Mouse (Mus musculus): ENCODE data around the gene 4932414N04Rik.

The 4932414N04Rik gene

DNA sequence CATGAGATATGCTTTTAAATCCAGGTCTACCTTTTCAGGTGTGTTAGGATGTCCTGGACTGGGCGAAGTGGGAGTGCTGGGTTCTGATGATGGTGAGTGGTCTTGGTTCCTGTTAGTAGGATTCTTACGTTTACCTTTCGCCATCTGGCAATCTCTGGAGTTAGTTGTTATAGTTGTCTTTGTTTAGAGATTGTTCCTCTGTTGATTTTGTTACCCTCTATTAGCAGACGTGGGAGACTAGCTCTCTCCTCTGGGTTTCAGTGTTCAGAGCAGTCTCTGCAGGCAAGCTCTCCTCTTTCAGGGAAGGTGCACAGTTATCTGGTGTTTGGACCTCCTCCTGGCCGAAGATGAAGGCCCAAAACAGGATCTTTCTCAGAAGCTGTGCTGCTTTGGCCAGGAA lies at the start of gene 4932414N04Rik:
TSS of gene 4932414N04Rik (plus strand) at position 301 of the 400 bp plus-strand sequence.
- 86% methylated on average over 2 of the region's 5 CpGs for WGBS

DNA sequence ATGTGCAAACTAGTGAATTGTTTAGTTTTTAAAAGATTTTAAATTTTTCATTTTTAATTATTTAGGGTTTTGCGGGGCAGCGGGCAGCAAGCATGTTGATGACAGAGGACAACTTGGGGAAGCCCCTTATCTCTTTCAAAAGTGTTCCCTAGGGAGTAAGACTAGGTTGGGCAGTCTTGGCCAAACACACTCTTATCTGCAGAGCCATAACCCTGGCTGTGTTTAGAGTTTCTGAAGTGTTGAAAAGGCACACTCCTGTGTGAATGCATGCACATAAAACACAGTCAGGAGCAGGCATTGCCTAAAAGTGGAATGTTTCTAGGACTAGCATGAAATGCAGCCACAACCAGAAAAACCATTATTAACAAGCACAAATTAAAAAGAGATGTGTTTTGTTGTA lies 75.9 kb downstream of the 4932414N04Rik start:
- 95% methylated on average over 2 of the region's 2 CpGs for WGBS

DNA sequence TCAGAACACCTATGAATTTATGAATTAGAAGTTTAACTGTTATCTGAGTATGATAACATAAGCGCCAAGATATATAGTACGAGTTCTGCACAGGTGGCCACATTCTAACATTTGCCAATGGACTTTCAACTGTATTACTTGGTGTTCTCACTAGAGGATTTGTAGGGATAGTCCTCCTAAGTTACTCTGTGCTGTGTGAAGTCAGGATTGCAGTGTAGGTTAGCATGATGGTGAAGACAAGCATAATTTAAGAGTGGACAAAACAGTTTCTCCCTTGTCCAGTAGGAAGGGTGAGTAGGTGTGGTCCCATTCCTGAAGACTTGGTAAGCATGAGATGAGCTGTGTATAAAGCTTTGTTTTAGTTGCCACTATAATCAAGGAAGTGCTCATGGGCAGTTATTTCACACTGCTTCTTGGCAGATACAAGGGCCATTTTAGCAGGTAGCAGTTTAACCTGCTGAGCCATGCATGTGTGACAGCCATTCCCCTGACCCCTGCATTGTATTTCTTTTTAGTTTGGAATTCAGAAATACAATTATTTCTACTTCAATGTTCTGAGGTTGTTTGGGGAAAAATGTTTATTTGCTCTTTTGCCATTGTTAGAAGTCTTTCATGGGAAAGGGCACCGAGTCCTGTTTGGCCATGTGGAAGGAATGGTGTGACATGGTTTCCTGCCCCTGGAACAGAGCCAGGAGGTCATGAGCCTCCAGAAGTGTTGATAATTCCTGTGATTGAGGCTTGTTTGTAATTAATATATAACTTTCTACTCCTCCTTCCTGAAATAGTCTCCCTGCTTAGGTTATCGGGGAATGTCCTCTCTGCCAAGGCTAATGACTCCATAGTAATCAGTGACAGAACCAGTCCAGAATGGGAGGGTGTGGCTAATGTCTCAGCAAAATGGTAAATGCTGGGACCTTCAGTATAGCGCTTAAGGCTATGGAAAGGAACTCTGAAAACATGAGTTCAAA lies 83.8 kb downstream of the 4932414N04Rik start:
- WGBS: 87% methylated on average over 5 of the region's 5 CpGs

DNA sequence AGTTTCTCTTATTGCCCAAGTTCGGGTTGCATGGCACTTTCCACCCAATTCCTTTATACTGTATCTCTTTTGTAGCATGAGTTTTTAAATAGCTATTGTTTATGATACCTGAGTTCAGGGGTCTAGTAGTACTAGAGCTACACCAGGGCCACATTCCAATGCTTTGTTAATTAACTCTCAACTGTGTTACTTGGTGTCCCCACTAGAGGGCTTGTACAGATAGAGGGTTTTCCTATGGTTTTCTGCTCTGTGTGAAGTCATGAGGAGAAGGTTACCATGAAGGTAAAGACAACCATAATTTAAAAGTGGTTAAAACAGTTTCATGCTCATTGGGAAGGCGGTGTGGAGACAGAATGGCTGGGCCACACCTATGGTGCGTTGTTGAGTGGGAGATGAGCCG lies 88.3 kb downstream of the 4932414N04Rik start:
- 82% methylated on average over 4 of the region's 4 CpGs for WGBS

DNA sequence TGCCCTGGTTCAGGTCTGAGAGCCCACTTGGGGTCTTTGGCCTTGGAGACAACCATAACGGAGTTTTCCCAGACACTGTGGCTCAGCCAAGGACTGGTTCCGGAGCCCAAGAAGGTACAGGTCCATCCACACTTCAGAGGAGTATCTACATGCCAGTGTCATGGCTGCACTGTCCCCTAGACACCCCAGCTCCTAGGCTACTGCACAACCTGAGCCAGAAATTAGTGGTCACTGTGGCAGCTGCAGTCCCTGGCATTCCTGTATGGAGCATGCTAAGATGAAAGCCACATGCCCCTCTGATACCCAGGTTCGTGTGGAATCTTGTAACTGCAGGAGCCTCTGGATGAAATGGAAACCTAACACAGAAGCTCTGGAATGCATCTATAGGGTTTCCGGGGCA lies 99.9 kb downstream of the 4932414N04Rik start:
- 82% methylated on average over 4 of the region's 4 CpGs for WGBS

DNA sequence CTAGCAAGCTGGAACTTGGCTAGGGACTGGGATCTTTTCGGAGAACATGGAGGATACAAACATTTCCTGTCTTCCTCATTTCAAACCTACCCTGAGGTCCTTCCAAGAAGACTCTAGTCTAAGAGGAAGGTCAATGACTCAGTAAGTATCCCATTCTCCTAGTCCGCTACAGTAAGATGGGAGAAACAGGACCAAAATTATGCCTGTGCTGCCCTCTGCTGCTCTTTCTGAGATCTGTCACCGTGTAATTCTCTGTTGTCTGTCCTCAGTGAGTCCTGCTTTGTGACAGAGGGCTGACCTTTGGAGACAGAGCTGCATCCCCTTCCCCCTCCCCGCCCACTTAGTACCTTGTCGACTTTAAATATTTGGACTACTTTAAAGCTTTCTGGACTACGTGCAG lies 100.5 kb downstream of the 4932414N04Rik start:
- WGBS: 26% methylated on average over 6 of the region's 6 CpGs

DNA sequence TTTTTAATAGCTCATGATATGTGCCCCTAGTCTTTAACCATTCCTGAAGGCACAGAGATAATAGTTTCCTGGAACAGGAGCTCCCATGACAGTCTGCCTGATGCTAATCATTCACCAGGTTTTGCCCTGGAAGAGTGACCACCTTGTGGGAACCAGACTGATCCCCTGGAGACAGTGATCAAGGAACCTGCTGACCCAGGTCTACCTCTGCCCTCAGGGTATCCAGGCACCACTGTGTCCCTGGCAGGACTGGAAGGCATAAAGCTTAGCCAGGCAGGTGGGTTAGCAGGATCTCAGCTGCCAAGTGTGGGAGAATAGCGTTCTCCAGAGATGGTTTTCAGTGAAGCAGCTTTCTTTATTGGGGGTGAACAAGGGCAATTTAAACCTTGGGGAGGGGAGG lies 109.1 kb downstream of the 4932414N04Rik start:
- WGBS: 71% methylated on average over 1 of the region's 1 CpGs

DNA sequence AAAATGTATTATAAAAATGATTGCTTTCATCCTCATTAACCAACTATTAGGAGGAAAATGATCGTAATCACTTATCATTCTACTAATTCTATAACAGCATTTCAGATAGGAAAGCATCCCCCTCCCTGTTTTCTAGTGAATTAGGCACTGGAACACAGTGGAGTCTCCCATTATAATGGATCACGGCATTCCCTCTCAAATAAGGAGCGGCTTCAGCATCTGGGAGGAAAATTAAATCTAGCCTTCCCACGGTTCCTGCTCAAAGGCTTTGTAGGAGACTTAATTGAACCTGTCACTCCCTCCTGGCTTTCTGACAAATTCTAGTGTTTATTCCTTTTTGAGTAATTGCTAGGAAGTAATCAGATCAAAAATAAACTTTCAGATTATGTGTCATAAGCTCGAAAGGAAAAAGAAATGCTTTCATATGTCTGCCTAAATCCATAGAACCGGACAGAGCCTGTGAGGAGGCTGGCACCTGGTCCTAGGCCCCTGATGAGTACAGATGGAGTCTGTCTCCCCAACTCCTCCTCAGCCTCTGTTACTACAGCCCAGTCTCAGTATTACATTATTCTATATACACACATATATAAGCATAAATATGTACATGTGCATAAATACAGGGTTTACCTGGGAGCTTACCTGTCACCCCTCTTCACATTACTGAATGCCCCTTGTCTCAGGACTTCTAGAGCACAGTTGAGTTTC lies 111.1 kb downstream of the 4932414N04Rik start:
- WGBS: 47% methylated on average over 6 of the region's 6 CpGs

DNA sequence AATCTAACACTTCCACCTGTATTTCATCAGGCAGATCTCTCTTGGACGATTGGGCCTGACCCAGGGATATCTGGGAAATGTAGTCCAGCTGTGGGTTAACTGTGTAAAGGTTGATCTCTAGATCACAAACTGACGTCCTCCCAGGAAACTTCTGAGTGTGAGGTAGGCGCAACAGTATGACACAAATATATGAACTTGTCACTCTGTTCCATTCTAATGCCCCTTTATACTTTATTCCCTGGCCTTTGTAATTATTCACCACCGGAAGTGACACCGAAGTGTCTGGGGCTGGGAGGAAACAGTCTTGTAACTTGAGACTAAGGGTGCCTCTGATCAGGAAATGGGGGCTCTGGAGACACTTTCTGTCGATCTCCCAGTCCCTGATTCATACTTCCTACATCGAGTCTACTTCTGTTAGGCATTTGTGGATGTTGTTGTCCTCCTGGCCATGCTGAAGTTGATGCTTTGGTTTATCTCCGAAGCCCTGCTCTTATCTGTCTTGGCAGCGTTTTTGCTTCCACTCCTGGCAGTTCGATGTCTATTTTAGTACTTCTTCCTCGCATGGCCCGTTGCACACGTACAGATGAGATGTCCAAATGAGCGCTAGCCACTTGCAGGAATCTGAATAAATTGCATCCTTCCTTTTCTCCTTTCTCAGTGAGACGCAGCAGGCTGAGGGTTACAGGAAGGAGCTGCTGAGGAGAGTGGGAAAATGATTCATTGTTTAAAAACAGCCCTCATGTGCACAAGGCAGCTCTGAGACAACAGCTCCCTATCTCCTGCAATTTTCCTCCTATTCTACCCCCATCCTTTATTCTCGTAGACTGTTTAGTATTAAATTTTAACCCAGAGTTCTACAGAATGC lies 126.2 kb downstream of the 4932414N04Rik start:
- WGBS: 33% methylated on average over 16 of the region's 16 CpGs

DNA sequence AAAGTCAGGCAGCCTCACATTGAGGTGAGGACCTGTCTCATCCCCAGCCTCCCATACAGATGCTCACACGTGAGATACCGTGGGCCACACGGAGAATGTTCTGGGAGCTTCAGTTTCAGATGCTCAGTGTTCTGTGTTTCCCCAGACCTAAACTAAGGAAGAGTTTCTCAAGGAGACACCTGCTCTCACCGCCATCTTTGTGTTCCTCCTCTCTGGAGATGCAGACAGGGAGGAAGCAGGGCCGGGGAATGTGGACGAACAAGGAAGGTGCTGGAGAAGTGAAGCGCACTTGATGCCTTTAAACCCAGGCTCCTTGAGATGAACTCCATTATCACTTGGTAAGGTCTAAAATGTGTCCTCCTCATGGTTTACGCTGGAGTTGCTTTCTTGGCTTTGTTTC lies 127.4 kb downstream of the 4932414N04Rik start:
- WGBS: 91% methylated on average over 8 of the region's 8 CpGs

DNA sequence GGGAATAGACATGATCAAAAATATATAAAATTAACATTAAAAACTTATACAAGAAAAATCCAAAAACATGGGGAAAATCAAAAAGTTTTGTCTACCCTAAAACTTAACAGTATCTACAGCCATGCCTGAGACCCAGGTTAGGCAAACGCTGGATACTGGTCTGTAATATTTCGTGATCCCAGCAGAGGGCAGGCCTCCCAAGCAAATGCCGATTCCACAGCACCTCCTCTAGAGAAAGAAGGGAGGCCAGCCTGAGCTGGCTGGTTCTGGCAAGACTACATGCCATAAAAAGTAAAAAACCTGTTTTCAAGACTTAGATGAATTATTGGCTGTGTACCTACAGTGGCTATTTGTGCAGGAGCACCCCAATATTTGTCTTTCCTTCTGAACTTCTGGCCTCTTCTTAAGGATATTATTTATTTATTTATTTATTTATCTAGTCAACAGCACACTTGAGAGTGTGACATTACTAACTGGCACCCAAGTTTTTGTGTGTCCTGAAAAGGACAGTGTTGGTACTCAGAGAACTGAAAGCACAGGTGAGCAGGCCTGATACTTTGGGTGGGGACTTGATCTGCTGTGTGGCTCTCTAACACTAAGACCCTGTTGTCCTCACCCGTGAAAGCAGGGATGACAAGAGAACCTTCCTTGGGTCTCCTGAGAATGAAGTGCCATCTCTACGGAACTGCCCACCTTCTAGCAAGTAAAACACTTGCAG lies 128.6 kb downstream of the 4932414N04Rik start:
- WGBS: 33% methylated on average over 5 of the region's 5 CpGs

DNA sequence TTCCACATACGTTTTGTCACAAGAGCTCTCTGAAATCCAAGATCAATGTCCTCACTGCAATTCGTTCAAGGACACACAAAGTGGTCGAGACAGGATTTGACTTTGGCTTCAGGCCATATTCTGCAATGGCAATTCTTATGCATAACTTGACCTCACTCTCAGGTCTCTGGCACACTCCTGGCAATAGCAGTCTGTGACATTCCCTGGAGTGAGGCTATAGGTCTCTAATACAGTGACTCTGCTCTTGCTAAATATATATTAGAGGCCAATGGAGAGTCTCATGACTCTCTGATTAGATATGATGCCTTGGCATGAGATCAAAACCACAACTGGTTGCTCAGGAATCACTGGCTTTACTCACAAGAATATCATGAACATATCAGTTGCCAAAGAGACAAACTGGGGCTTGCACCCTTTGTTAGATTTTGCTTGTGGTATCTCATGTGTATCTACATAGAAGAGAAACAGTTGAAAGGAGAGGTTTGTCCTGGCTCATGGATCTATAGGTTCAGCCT lies 130.9 kb downstream of the 4932414N04Rik start:
- 62% methylated on average over 3 of the region's 3 CpGs for WGBS

DNA sequence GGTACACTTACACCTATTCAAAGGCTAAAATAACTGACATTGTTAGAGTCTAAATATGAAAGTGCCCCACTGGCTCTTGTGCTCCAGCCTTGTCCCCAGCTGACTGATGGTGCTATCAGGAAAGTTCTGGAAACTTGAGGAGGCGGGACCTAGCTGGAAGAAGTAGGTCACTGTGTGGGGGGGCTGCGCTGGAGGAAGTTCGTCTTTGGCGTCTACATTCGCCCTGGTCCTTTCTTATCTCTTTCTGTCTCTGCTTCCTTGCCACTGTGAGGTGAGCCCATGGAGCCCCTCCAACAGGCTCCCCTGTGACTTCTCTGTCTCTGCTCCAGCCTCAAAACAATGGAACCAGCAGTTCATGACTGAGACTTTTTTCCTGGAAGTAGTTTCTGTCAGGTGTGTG lies 136.0 kb downstream of the 4932414N04Rik start:
- WGBS: 87% methylated on average over 5 of the region's 5 CpGs

DNA sequence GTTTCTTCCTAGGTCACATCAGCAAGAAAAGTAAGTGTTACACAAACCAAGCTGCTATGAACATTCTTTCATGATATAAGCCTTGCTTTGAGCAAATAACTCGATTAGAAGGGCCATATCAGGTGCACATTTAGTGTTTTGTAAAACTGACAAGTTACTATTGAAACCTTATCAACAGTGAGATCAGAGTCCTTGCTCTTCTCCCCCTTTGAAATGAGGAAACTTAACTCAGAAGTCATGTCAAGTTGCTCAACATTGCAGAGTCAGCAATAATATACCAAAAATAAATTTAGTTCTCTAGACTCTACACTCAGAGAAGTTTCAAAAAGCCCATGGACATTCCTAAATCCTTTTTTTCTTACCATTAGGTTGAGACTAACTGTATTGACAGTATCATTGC lies 137.2 kb downstream of the 4932414N04Rik start:
- WGBS: 71% methylated on average over 1 of the region's 1 CpGs

DNA sequence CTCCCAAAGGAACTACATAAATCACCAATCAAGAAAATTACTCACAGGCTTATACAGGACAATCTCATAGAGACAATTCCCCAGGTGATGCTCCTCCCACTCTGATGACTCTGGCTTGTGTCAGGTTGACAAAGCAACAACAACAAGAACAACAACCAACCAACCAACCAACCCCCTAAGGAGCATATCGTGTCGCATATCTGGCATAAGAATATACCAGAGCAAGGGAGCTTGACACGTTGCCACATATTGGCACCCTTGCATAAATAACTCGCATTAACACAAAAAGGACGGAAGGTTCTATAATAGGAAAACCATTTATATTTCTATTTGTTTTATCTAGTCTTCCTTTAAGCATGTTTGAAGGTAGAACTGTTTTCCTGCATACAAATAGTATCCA lies 137.9 kb downstream of the 4932414N04Rik start:
- 65% methylated on average over 5 of the region's 5 CpGs for WGBS

DNA sequence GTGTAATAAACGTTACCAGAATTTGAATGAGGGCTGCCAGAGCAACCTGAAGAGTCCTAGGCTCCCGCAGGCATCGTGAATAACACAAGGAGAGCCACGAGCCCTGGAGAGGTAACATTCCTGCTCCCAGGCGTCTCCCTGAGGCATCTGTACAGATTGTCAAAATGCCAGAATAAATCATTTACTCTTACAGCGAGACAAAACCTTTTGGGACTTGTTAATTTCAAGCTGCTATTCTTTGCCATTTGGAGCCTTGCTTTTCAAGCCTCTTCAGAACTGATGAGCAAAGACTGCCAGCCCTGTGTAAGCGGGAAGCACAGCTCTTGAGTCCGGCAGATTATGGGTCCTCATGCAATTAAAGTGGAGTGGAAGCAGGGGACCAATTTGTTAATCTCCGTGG lies 138.3 kb downstream of the 4932414N04Rik start:
- 38% methylated on average over 9 of the region's 9 CpGs for whole genome bisulfite sequencing

DNA sequence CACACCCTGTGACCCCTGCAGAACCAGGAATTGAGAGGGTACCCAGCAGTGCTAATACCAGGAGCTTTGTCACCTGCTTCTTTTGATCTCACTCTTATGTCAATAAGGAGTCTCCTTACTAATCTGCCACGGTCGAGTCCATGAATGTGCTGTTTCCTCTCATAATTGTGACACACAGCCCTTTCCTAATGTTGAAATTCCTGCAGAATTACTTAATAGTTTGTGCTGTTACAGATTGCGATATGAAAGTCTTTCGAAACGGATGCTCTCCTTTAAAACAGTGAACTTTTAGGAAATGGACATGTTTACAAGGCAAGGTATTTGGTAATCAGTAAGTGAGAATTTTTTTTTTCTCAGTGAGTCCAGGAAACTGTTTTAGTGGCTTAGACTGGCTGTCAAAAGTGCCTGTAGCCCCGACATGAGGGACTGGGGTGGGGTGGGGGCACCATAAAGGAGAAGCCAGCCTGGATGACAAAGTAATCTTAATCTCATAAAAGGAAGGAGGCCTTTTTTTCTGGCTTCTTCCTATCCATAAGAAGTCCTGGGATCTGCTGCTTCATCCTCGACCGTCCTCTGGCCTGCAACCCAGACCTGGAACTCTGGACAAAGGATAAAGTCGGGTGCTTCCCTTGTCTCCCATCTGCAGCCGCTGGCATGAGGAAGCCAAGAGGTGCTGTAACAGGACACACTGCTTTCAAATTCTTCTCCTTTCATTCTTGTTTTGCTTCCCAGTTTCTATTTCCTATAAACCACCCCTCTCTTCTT lies 139.9 kb downstream of the 4932414N04Rik start:
- 82% methylated on average over 10 of the region's 10 CpGs for WGBS

DNA sequence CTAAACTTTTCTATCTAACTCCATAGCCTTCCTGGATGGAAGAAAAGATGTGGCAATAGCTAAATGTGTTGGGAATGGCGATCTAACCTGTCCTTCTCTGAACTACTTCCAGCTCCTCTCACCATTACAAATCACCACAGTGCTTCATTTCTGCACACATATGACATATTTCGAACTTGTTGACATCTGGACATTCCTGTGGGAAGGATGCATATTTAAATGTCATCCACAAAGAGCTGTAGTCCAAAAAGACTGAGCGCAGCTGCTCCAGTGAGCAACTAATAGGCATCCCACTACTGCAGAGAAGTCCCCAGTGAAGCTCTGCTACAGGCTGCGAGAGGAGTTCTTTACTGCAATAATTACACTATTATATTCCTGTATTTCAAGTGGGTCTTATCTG lies 140.8 kb downstream of the 4932414N04Rik start:
- WGBS: 87% methylated on average over 4 of the region's 4 CpGs

Measured in cerebral cortex, adult 2 months (tissue).